Mouse (Mus musculus) midbrain, embryonic 11.5 days (tissue): ENCODE results near the gene Kirrel2. TPM values are rescaled to one million over a fixed set of nuclear protein-coding genes. Genes with fewer than 3 reads are reported as not detected.
A peak's percentile ranks its signal among the peaks of the same experiment; 100 is the strongest.

Experiments
- ATAC-seq: fragments of 200-750 bp; cut with Nextera tagmentation; 2 replicates; pipeline ENCODE4 v1.8.0; 2017; ENCODE audit warnings: moderate TSS enrichment, moderate library complexity; ENCODE audit not compliant: low FRiP score
- DNase-seq: peaks from one replicate; pipeline ENCODE4 v3.0.0; 2015; ENCODE audit warnings: low spot score; ENCODE audit errors: missing footprints
- H3K27ac ChIP-seq: fragments of 300-500 bp; sonication (generic); 2 replicates; pipeline ENCODE4 v1.5.1; 2014; ENCODE audit warnings: low read depth, low read length
- H3K27me3 ChIP-seq: fragments of 300-500 bp; sonication (generic); 2 replicates; pipeline ENCODE4 v1.6.1; 2014; ENCODE audit warnings: mild to moderate bottlenecking, low read length, moderate library complexity, mixed read lengths; ENCODE audit not compliant: control insufficient read depth, insufficient read depth
- H3K36me3 ChIP-seq: fragments of 300-500 bp; sonication (generic); 2 replicates; pipeline ENCODE4 v1.6.1; 2014; ENCODE audit warnings: mild to moderate bottlenecking, low read length, moderate library complexity, mixed read lengths; ENCODE audit not compliant: control insufficient read depth, insufficient read depth
- H3K4me1 ChIP-seq: fragments of 300-500 bp; sonication (generic); 2 replicates; pipeline ENCODE4 v1.6.1; 2014; ENCODE audit warnings: low read length; ENCODE audit not compliant: control insufficient read depth, insufficient read depth
- H3K4me2 ChIP-seq: fragments of 300-500 bp; sonication (generic); 2 replicates; pipeline ENCODE4 v1.6.1; 2014; ENCODE audit warnings: mild to moderate bottlenecking, moderate library complexity
- H3K4me3 ChIP-seq: fragments of 300-500 bp; sonication (generic); 2 replicates; pipeline ENCODE4 v1.5.1; 2014; ENCODE audit warnings: low read depth, low read length
- H3K9ac ChIP-seq: fragments of 300-500 bp; sonication (generic); 2 replicates; pipeline ENCODE4 v1.6.1; 2014; ENCODE audit warnings: low read length
- H3K9me3 ChIP-seq: fragments of 300-500 bp; sonication (generic); 2 replicates; pipeline ENCODE4 v1.6.1; 2016; ENCODE audit warnings: low read length; ENCODE audit not compliant: control insufficient read depth
- WGBS: fragments of 180-500 bp; shearing (Covaris S2); extraction: QIAGEN DNeasy Blood & Tissue Kit; methylation state at CpG from one replicate; pipeline ENCODE4 v1.1.7; 2014; 5-methylcytosine and 5-hydroxymethylcytosine counted together
- polyA plus RNA-seq: library from polyadenylated mRNA; unstranded; fragments of >200 nt; fragmentation: Nextera tagmentation; extraction: Ambion mirVana; gene quantifications from 2 replicates; pipeline ENCODE4 v1.2.1, GENCODE M21; 2014

Kirrel2 gene
- polyA plus RNA-seq, 1 experiment from 2014 or later: 0.61 TPM

- DNase-seq (no peak), ATAC-seq (no peak)
- Histone ChIP-seq H3K9me3 (no peaks in the 10 kb centered on the region; the same call in 1 of the 2 replicates), H3K9ac (peak overlapping the region; percentile 58), H3K4me3 (peak overlapping the region; percentile 75), H3K36me3 (peaks cover 3% of the 10 kb centered on the region), H3K27ac (peak overlapping the region; percentile 82), H3K4me2 (peak overlapping the region; percentile 79), H3K27me3 (no peaks in the 10 kb centered on the region), H3K4me1 (peaks cover 16% of the 10 kb centered on the region)
- WGBS: 19% methylated on average over 9 of the region's 9 CpGs
Measured at GRCm38 (mm10) chr7:30443696-30444095, 13.8 kb downstream of the Kirrel2 start.

DNA sequence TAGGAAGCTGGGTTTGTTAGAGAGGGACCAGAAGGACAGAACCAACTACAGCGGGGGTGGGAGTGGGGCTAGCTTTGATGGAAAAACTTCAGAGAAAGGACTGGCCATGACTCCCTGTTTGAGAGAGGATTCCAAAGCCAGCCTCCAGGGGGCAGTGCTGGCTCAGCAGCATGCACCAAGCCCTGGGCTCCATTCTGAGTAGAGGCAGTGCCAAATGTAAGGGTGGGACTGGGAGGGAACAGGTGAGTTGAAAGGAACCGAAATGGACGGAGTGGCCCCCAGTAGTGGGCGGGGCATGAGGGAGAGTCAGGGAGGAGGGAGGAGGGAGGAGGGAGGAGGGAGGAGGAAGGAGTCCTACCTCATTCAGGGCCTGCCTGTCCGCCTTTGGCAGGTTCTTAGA lies 16.8 kb downstream of the Kirrel2 start:
- no peak for ATAC-seq
- no peaks in the 10 kb centered on the region for H3K27me3 ChIP-seq
- H3K9ac ChIP-seq: no peak overlapping the region
- H3K4me2 ChIP-seq: no peak overlapping the region
- H3K4me1 ChIP-seq: peaks cover 13% of the 10 kb centered on the region
- 24% methylated on average over 4 of the region's 5 CpGs for WGBS
- DNase-seq: peak; percentile 94
- H3K4me3 ChIP-seq: no peak overlapping the region
- no peak overlapping the region for H3K27ac ChIP-seq
- H3K9me3 ChIP-seq: no peaks in the 10 kb centered on the region
- peaks cover 6% of the 10 kb centered on the region for H3K36me3 ChIP-seq

- H3K4me1 ChIP-seq: peaks cover 9% of the 10 kb centered on the region
- WGBS: 84% methylated on average over 13 of the region's 13 CpGs
Measured at GRCm38 (mm10) chr7:30439734-30440133, 17.8 kb downstream of the Kirrel2 start.

GRCm38 (mm10) chr7:30436879-30437278 lies 20.6 kb downstream of the Kirrel2 start:
- no peaks in the 10 kb centered on the region for H3K27me3 ChIP-seq
- ATAC-seq: no peak
- no peaks in the 10 kb centered on the region for H3K4me1 ChIP-seq
- H3K36me3 ChIP-seq: 0 out of 2 replicates have a peak, but pooled peaks cover 3% of the 10 kb centered on the region
- H3K9ac ChIP-seq: no peak overlapping the region
- WGBS: 23% methylated on average over 10 of the region's 10 CpGs
- no peaks in the 10 kb centered on the region for H3K9me3 ChIP-seq
- no peak overlapping the region for H3K4me2 ChIP-seq
- H3K27ac ChIP-seq: no peak overlapping the region
- H3K4me3 ChIP-seq: no peak overlapping the region
- DNase-seq: no peak

More at GRCm38 (mm10) chr7:30439734-30440133, 17.8 kb downstream of the Kirrel2 start:
- Histone ChIP-seq H3K27me3 (no peaks in the 10 kb centered on the region), H3K36me3 (peaks cover 6% of the 10 kb centered on the region), H3K4me2 (no peak overlapping the region), H3K9ac (no peak overlapping the region), H3K4me3 (no peak overlapping the region), H3K9me3 (no peaks in the 10 kb centered on the region), H3K27ac (no peak overlapping the region)
- ATAC-seq (no peak), DNase-seq (no peak)

DNA sequence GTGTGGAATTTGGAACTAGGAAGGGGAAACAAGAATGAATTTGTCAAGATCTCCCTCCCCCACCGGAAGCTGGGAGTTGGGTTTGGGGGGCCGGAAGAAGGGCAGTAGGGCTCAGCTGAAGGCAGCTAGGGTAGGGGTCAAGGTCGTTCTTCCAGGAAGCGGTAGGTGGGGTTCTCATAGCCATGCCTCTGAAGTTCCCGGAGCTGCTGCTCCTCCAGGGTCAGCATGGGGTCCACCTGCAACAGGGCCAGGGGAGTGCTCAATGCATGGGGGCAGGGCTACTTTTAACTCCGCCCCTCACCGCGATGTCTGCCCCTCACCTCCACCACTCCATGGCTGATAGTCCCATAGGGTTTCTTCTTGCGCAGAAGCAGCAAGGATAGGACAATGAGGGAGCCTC lies 22.3 kb downstream of the Kirrel2 start:
- 0 out of 2 replicates have a peak, but pooled peaks cover 3% of the 10 kb centered on the region for H3K36me3 ChIP-seq

DNA sequence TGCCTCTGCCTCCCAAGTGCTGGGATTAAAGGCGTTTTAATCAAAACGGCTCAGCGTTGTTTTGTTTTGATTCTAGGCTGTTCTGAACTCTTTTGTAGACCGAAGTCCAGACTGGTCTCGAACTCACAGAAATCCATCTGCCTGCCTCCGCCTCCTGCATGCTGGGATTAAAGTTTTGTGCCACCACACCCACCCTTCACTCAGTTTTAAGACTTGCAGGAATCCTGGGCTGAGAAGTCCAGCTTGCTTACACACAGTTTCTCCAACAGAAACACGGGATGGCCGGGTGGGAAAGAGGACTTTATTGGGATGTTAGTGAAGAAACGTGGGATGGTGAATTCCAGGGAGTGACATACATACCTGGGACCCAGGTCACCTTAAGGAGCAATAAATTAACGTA lies 22.8 kb downstream of the Kirrel2 start:
- 73% methylated on average over 10 of the region's 10 CpGs for WGBS

More for the DNA sequence above, 22.3 kb downstream of the Kirrel2 start:
- no peak for ATAC-seq
- H3K9ac ChIP-seq: no peak overlapping the region
- H3K27ac ChIP-seq: no peak overlapping the region
- no peaks in the 10 kb centered on the region for H3K27me3 ChIP-seq
- H3K4me1 ChIP-seq: no peaks in the 10 kb centered on the region
- no peaks in the 10 kb centered on the region for H3K9me3 ChIP-seq
- no peak overlapping the region for H3K4me2 ChIP-seq
- no peak for DNase-seq
- WGBS: 64% methylated on average over 9 of the region's 9 CpGs
- H3K4me3 ChIP-seq: no peak overlapping the region

GRCm38 (mm10) chr7:30434238-30434637 lies 23.3 kb downstream of the Kirrel2 start:
- H3K4me1 ChIP-seq: no peaks in the 10 kb centered on the region
- no peak overlapping the region for H3K4me2 ChIP-seq
- 0 out of 2 replicates have a peak, but pooled peaks cover 3% of the 10 kb centered on the region for H3K36me3 ChIP-seq
- DNase-seq: no peak
- ATAC-seq: no peak
- H3K9me3 ChIP-seq: no peaks in the 10 kb centered on the region
- H3K27me3 ChIP-seq: no peaks in the 10 kb centered on the region
- no peak overlapping the region for H3K27ac ChIP-seq
- WGBS: 6% methylated on average over 10 of the region's 10 CpGs
- no peak overlapping the region for H3K4me3 ChIP-seq
- no peak overlapping the region for H3K9ac ChIP-seq

More for the DNA sequence above, 22.8 kb downstream of the Kirrel2 start:
- Histone ChIP-seq H3K4me1 (no peaks in the 10 kb centered on the region), H3K27me3 (no peaks in the 10 kb centered on the region), H3K4me2 (no peak overlapping the region), H3K9ac (no peak overlapping the region), H3K9me3 (no peaks in the 10 kb centered on the region), H3K4me3 (no peak overlapping the region), H3K36me3 (0 out of 2 replicates have a peak, but pooled peaks cover 3% of the 10 kb centered on the region), H3K27ac (no peak overlapping the region)
- no peak for ATAC-seq
- DNase-seq: no peak

DNA sequence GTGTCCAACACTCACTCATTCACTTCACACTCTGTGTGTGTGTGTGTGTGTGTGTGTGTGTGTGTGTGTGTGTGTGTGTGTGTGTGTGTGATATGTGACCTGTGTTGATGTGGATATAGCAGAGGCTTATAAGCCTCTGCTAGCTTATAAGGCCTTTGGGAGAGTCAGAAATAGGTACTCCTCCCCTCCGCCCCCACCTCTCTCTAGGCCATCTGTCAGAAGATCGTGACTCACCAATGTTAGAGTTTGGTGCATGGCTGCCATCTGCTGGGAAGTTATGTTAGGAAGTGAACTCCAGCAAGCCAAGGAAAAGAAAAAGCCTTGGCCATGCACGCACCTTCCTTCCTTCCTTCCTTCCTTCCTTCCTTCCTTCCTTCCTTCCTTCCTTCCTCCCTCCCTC lies 25.7 kb downstream of the Kirrel2 start:
- DNase-seq (no peak), ATAC-seq (peak; percentile 63; the same call in 1 of the 2 replicates)
- Histone ChIP-seq H3K4me2 (no peak overlapping the region), H3K9me3 (no peaks in the 10 kb centered on the region), H3K36me3 (no peaks in the 10 kb centered on the region), H3K27ac (no peak overlapping the region), H3K4me3 (no peak overlapping the region), H3K4me1 (no peaks in the 10 kb centered on the region), H3K9ac (no peak overlapping the region), H3K27me3 (no peaks in the 10 kb centered on the region)
- 23% methylated on average over 3 of the region's 3 CpGs for WGBS

- H3K9ac ChIP-seq: no peak overlapping the region
- DNase-seq (no peak), ATAC-seq (no peak)
- no peaks in the 10 kb centered on the region for H3K4me1 ChIP-seq
- H3K27ac ChIP-seq: no peak overlapping the region
- H3K9me3 ChIP-seq: no peaks in the 10 kb centered on the region
- no peaks in the 10 kb centered on the region for H3K27me3 ChIP-seq
- H3K4me2 ChIP-seq: no peak overlapping the region
- H3K4me3 ChIP-seq: no peak overlapping the region
- H3K36me3 ChIP-seq: no peaks in the 10 kb centered on the region
- WGBS: 63% methylated on average over 2 of the region's 2 CpGs
Measured at GRCm38 (mm10) chr7:30430191-30430590, 27.3 kb downstream of the Kirrel2 start.
